Mouse (Mus musculus): ENCODE results near the gene Rpl38. TPM values are rescaled to one million over a fixed set of nuclear protein-coding genes. Genes with fewer than 3 reads are reported as not detected.

Rpl38 gene
- polyA plus RNA-seq, 1 experiment, result 621 TPM

- DNase-seq (ENCODE audit: low read depth), result no peak
Measured at GRCm38 (mm10) chr11:114702996-114703361, 34.7 kb downstream of the Rpl38 start.

GRCm38 (mm10) chr11:114704071-114704913, 36.0 kb downstream of the Rpl38 start:
- DNase-seq (ENCODE audit: low read depth), result no peak

GRCm38 (mm10) chr11:114706358-114706757, 38.0 kb downstream of the Rpl38 start:
- DNase-seq (ENCODE audit: low read depth), result no peak

GRCm38 (mm10) chr11:114711393-114711792, 43.1 kb downstream of the Rpl38 start:
- DNase-seq (ENCODE audit: low read depth), result no peak

- DNase-seq (ENCODE audit: low read depth), result no peak
Measured at GRCm38 (mm10) chr11:114711861-114712260, 43.5 kb downstream of the Rpl38 start.

GRCm38 (mm10) chr11:114714526-114714925, 46.2 kb downstream of the Rpl38 start:
- no peak for DNase-seq (ENCODE audit: low read depth)

GRCm38 (mm10) chr11:114715531-114715930, 47.2 kb downstream of the Rpl38 start:
- no peak for DNase-seq (ENCODE audit: low read depth)

GRCm38 (mm10) chr11:114720535-114720934, 52.2 kb downstream of the Rpl38 start:
- DNase-seq (ENCODE audit: low read depth), result no peak

Other genes with a start within 250 kb of the Rpl38 start
- 26.9 and 40.8 TPM in 2 replicates for gene Ttyh2, start 6.9 kb downstream of the Rpl38 start, polyA plus RNA-seq (2012; rRNA removed)
- gene Dnaic2, start 58.9 kb downstream of the Rpl38 start, polyA plus RNA-seq (2012; rRNA removed), result 1.6 and 2.0 TPM in 2 replicates
- 1.3 and 1.5 TPM in 2 replicates for gene Kif19a, start 96.9 kb downstream of the Rpl38 start, polyA plus RNA-seq (2012; rRNA removed)
- gene Btbd17, start 127.4 kb downstream of the Rpl38 start, polyA plus RNA-seq (2012; rRNA removed), result 4.5 and 8.2 TPM in 2 replicates
- 0.90 and 3.6 TPM in 2 replicates for gene Gpr142, start 130.4 kb downstream of the Rpl38 start, polyA plus RNA-seq (2012; rRNA removed)
- gene Gprc5c, start 182.6 kb downstream of the Rpl38 start, polyA plus RNA-seq (2012; rRNA removed), result 93.0 and 119 TPM in 2 replicates
- gene Cd300a, start 221.5 kb downstream of the Rpl38 start, polyA plus RNA-seq (2012; rRNA removed), result 4.1 and 5.6 TPM in 2 replicates

Data from gonadal fat pad, adult 2 months (tissue).